Mouse (Mus musculus) CH12.LX (cell line): ENCODE measurements around the gene Myo15b. TPM values are rescaled to one million over a fixed set of nuclear protein-coding genes. Genes with fewer than 3 reads are reported as not detected.

ENCODE experiments used
- DNase-seq: peaks from one replicate; pipeline ENCODE4 v3.0.0-alpha.2; 2013; ENCODE audit errors: extremely low read depth
- H3K27ac ChIP-seq: 2 replicates; pipeline ENCODE4 v1.5.1; 2012; ENCODE audit warnings: low read depth, mild to moderate bottlenecking, control low read depth, moderate library complexity; ENCODE audit not compliant: insufficient read depth
- H3K27me3 ChIP-seq: replicated peaks from 2 replicates; pipeline ENCODE3; 2012; ENCODE audit warnings: inconsistent platforms
- H3K36me3 ChIP-seq, 2 experiments: replicated peaks in 1 of 2; 2 replicates each; pipeline versions ENCODE3 to v1.6.1; 2012; ENCODE audit warnings: inconsistent platforms in 1 of 2, low read length in 1 of 2, mild to moderate bottlenecking in 1 of 2, mixed read lengths in 1 of 2, moderate library complexity in 1 of 2; ENCODE audit not compliant: control insufficient read depth in 1 of 2, insufficient read depth in 1 of 2
- H3K4me1 ChIP-seq, 2 experiments: 2 replicates each; pipeline ENCODE4 v1.6.1; 2012; ENCODE audit warnings: inconsistent platforms in 1 of 2, moderate library complexity in 1 of 2; ENCODE audit not compliant: insufficient read depth in 2 of 2, control insufficient read depth in 1 of 2
- H3K4me2 ChIP-seq: 2 replicates; pipeline ENCODE4 v1.6.1; 2012; ENCODE audit warnings: low read depth, mild to moderate bottlenecking, control low read depth; ENCODE audit not compliant: poor library complexity, insufficient read depth, severe bottlenecking
- H3K4me3 ChIP-seq, 3 experiments: fragments of 150-350 bp in 1 of 3; sonication (generic) in 1 of 3; replicated peaks in 1 of 3; 2 replicates each; pipeline versions ENCODE3 to v1.5.1; 2011 to 2012; ENCODE audit warnings: low read depth in 2 of 3, low read length in 2 of 3, mild to moderate bottlenecking in 2 of 3, moderate library complexity in 2 of 3, control low read depth in 1 of 3, improper control_type of control experiment in 1 of 3, inconsistent platforms in 1 of 3, mixed read lengths in 1 of 3; ENCODE audit not compliant: poor library complexity in 1 of 3
- H3K79me2 ChIP-seq: replicated peaks from 2 replicates; pipeline ENCODE4 v1.6.1; 2012; ENCODE audit warnings: mild to moderate bottlenecking, moderate library complexity; ENCODE audit not compliant: control insufficient read depth, poor library complexity, insufficient read depth, severe bottlenecking; ENCODE audit errors: extremely low read depth
- H3K9ac ChIP-seq: 2 replicates; pipeline ENCODE4 v1.6.1; 2012; ENCODE audit warnings: low read depth, mild to moderate bottlenecking, control low read depth, moderate library complexity; ENCODE audit not compliant: insufficient read depth
- H3K9me3 ChIP-seq: replicated peaks from 2 replicates; pipeline ENCODE3; 2012; ENCODE audit warnings: low read length, inconsistent platforms, mixed read lengths
- BHLHE40 ChIP-seq: IDR thresholded peaks from 2 replicates; pipeline ENCODE4 v1.6.1; 2011; ENCODE audit warnings: mild to moderate bottlenecking, low read depth, low read length, improper control_type of control experiment
- CHD1 ChIP-seq: IDR thresholded peaks from 2 replicates; pipeline ENCODE4 v1.6.1; 2012; ENCODE audit warnings: low read depth, low read length, improper control_type of control experiment, inconsistent platforms
- CHD2 ChIP-seq: IDR thresholded peaks from 2 replicates; pipeline ENCODE4 v1.6.1; 2011; ENCODE audit warnings: low read length, improper control_type of control experiment
- CTCF ChIP-seq, 2 experiments: IDR thresholded peaks in 1 of 2; conservative IDR thresholded peaks in 1 of 2; 2 replicates each; pipeline ENCODE4 v1.5.1; 2011 to 2012; ENCODE audit warnings: low read depth in 2 of 2, low read length in 2 of 2, improper control_type of control experiment in 1 of 2, inconsistent platforms in 1 of 2, mild to moderate bottlenecking in 1 of 2, moderate library complexity in 1 of 2
- E2F4 ChIP-seq: IDR thresholded peaks from 2 replicates; pipeline ENCODE4 v1.6.1; 2011; ENCODE audit warnings: low read depth, low read length, improper control_type of control experiment; ENCODE audit not compliant: insufficient replicate concordance
- EP300 ChIP-seq: IDR thresholded peaks from 2 replicates; pipeline ENCODE4 v1.6.1; 2011; ENCODE audit warnings: low read length, improper control_type of control experiment
- IRF4 ChIP-seq: IDR thresholded peaks from 2 replicates; pipeline ENCODE4 v1.6.1; 2014; ENCODE audit warnings: low read depth, mild to moderate bottlenecking, inconsistent platforms, low read length, improper control_type of control experiment
- JUN ChIP-seq: IDR thresholded peaks from 2 replicates; pipeline ENCODE4 v1.6.1; 2011; ENCODE audit warnings: low read depth, mild to moderate bottlenecking, low read length, improper control_type of control experiment, moderate library complexity; ENCODE audit not compliant: insufficient read depth
- KAT2A ChIP-seq: IDR thresholded peaks from 2 replicates; pipeline ENCODE4 v1.6.1; 2012; ENCODE audit warnings: low read length, improper control_type of control experiment, inconsistent platforms; ENCODE audit not compliant: insufficient replicate concordance
- MAX ChIP-seq: IDR thresholded peaks from 2 replicates; pipeline ENCODE4 v1.6.1; 2011; ENCODE audit warnings: low read length, improper control_type of control experiment
- MXI1 ChIP-seq: IDR thresholded peaks from 2 replicates; pipeline ENCODE4 v1.6.1; 2011; ENCODE audit warnings: mild to moderate bottlenecking, low read depth, low read length, improper control_type of control experiment
- NRF1 ChIP-seq: IDR thresholded peaks from 2 replicates; pipeline ENCODE4 v1.6.1; 2014; ENCODE audit warnings: low read depth, mild to moderate bottlenecking, inconsistent platforms, low read length, improper control_type of control experiment, moderate library complexity
- RAD21 ChIP-seq: IDR thresholded peaks from 2 replicates; pipeline ENCODE4 v1.6.1; 2011; ENCODE audit warnings: low read depth, mild to moderate bottlenecking, low read length, improper control_type of control experiment, moderate library complexity
- RCOR1 ChIP-seq: conservative IDR thresholded peaks from 2 replicates; pipeline ENCODE4 v1.6.1; 2012; ENCODE audit warnings: low read depth, mild to moderate bottlenecking, inconsistent platforms, low read length, improper control_type of control experiment
- SIN3A ChIP-seq: IDR thresholded peaks from 2 replicates; pipeline ENCODE4 v1.6.1; 2012; ENCODE audit warnings: low read length, improper control_type of control experiment, inconsistent platforms
- SMC3 ChIP-seq: IDR thresholded peaks from 2 replicates; pipeline ENCODE4 v1.6.1; 2011; ENCODE audit warnings: low read depth, low read length, improper control_type of control experiment
- TCF12 ChIP-seq: IDR thresholded peaks from 2 replicates; pipeline ENCODE4 v1.6.1; 2014; ENCODE audit warnings: low read depth, mild to moderate bottlenecking, inconsistent platforms, low read length, improper control_type of control experiment
- USF1 ChIP-seq: IDR thresholded peaks from 2 replicates; pipeline ENCODE4 v1.6.1; 2014; ENCODE audit warnings: low read depth, mild to moderate bottlenecking, inconsistent platforms, low read length, improper control_type of control experiment
- USF2 ChIP-seq: conservative IDR thresholded peaks from 2 replicates; pipeline ENCODE4 v1.6.1; 2011; ENCODE audit warnings: low read depth, low read length, improper control_type of control experiment
- ZKSCAN1 ChIP-seq: IDR thresholded peaks from 2 replicates; pipeline ENCODE4 v1.6.1; 2012; ENCODE audit warnings: low read depth, inconsistent platforms, low read length, improper control_type of control experiment, borderline replicate concordance
- ZMIZ1 ChIP-seq: IDR thresholded peaks from 2 replicates; pipeline ENCODE4 v1.6.1; 2012; ENCODE audit warnings: low read depth, mild to moderate bottlenecking, inconsistent platforms, low read length, improper control_type of control experiment
- ZNF384 ChIP-seq: IDR thresholded peaks from 2 replicates; pipeline ENCODE4 v1.6.1; 2012; ENCODE audit warnings: low read depth, low read length, improper control_type of control experiment, inconsistent platforms
- dilution Hi-C: fragments of 300-500 bp; cut with MboI; formaldehyde crosslinking; loops from 2 replicates; pipeline ENCODE4 v1.14.3; 2020; ENCODE audit warnings: low sequenced_read_pairs; ENCODE audit not compliant: extremely low pct_unique_long_range_greater_than_20kb, extremely low pct_ligation_motif_present
- in situ Hi-C: fragments of 300-500 bp; cut with MboI; formaldehyde crosslinking; loops from 3 replicates; pipeline ENCODE4 v1.14.3; 2019; ENCODE audit warnings: low sequenced_read_pairs, low pct_ligation_motif_present, low pct_unique_long_range_greater_than_20kb, mixed read lengths
- polyA plus RNA-seq: library from polyadenylated mRNA; unstranded; fragments of >175 nt; gene quantifications from 2 replicates; pipeline ENCODE4 v1.2.1, GENCODE M21; 2012; ENCODE audit warnings: low read depth; ENCODE audit not compliant: insufficient read length
- total RNA-seq, 2 experiments: library from RNA; depleted of rRNA; stranded (reverse); fragments of 300-350 nt in 1 of 2; fragments of >200 nt in 1 of 2; gene quantifications; 2 replicates each; pipeline ENCODE4 v1.2.3; 2012 to 2014

Gene Myo15b
- total and polyA plus RNA-seq, 3 experiments, result 0.21 to 0.43 TPM; not detected in 1

- H3K9me3 ChIP-seq, result no peaks in the 10 kb centered on the region
- no peak for DNase-seq
- H3K27ac ChIP-seq, result peak overlapping the region; percentile 28; the same call in 1 of the 2 replicates
- H3K4me1 ChIP-seq, result peaks cover 31 to 85% of the 10 kb centered on the region in 2 experiments
- in situ Hi-C loops (no loop called here), dilution Hi-C loops (no loop called here)
- H3K9ac ChIP-seq, result no peak overlapping the region
- peaks cover 6 to 65% of the 10 kb centered on the region in 2 experiments for H3K36me3 ChIP-seq
- no peak overlapping the region for H3K4me2 ChIP-seq
- H3K4me3 ChIP-seq, result peak overlapping the region in 1 of 3 experiments; percentile 12
- no peaks in the 10 kb centered on the region for H3K79me2 ChIP-seq
- TF ChIP-seq ZMIZ1, result no peak
- TF ChIP-seq IRF4, result no peak
- no peak for TF ChIP-seq RCOR1
- TF ChIP-seq JUN, result no peak
- no peak for TF ChIP-seq KAT2A
- peak; percentile 34 for TF ChIP-seq USF2
- TF ChIP-seq MXI1, result peak; percentile 27; the same call in 1 of the 2 replicates
- TF ChIP-seq SMC3, result no peak
- no peak for TF ChIP-seq TCF12
- no peak for TF ChIP-seq CHD2
- no peak for TF ChIP-seq CHD1
- TF ChIP-seq ZNF384, result no peak
- no peak for TF ChIP-seq RAD21
- peak; percentile 28; the same call in 1 of the 2 replicates for TF ChIP-seq USF1
- TF ChIP-seq CTCF (conservative IDR thresholded peaks at IDR 0.05 in 1 of 2, IDR thresholded peaks at IDR 0.05 in 1 of 2; ENCODE audit: low read depth in 2 of 2, low read length in 2 of 2), result no peak
- TF ChIP-seq E2F4, result no peak
- 0 out of 2 replicates have a peak, but pooled peaks have one; percentile 12 for TF ChIP-seq SIN3A
- no peak for TF ChIP-seq MAX
- no peak for TF ChIP-seq ZKSCAN1
- peak; percentile 71 for TF ChIP-seq BHLHE40
- TF ChIP-seq EP300, result no peak
- TF ChIP-seq NRF1, result no peak
- H3K27me3 ChIP-seq, result no peaks in the 10 kb centered on the region
Measured at GRCm38 (mm10) chr11:115903384-115904230, 45.4 kb downstream of the Myo15b start.
